Mouse (Mus musculus) cerebellum, adult 11 months (tissue): ENCODE measurements at regions not wholly inside any gene's neighbourhood (a gene's known extent, or its start where the extent isn't known, plus 50 kb on each side); places are given as distances from the start of the nearest gene placed in this dataset.

Experiments
- DNase-seq: peaks from one replicate; pipeline ENCODE4 v3.0.0; 2022

GRCm38 (mm10) chr6:104192733-104193132, 299.9 kb upstream of the Cntn6 start:
- DNase-seq, result no peak

- DNase-seq, result peak; percentile 31
These were observed 285.2 kb upstream of the Cntn6 start for GRCm38 (mm10) chr6:104207433-104207832.
